Mouse (Mus musculus): ENCODE data around the gene Slc17a4.
A peak's percentile ranks its signal among the peaks of the same experiment; 100 is the strongest.

Gene Slc17a4

DNA sequence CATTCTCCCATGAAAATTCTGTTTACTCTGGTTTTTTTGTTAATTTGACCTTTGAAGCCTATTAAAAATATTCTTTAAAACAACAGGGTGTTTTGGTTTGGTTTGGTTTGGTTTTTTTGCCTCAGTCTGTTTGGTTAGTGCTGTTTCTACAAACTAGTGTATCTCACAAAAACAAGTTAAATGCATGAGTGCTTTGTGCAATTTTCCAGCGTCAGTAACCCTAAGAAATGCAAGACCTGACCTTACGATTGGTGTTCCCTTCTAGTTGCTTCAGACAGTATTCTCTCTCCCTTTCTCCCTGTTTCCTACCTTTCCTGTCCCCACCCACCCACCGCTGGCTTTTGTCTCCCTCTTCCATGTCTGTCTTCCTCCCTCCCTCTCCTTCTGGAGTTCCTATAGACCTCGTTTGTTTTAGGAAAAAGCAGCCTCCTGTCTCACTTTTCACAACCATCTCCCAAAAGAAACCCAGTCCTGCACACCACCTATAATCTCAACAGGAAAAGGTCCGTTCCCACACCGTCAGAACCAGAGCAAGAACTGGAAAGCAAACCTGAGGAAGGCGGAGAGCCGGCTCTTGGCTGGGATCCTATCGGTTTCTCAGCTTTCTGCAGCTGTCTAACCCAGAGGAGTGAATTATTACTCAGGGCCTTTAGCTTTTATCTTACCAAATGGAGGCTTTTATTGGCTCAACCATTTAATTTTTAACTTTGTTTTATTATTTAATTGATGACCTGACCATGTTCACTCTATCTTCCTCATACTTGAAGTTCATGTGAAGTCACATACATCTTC is at the start of gene Slc17a4:
TSS of gene Slc17a4 (minus strand) at position 634 of the 792 bp plus-strand sequence.
- no peak for DNase-seq

- no peak for DNase-seq
Observed at GRCm38 (mm10) chr13:23959776-23960175, 45.0 kb upstream of the Slc17a4 start.

DNA sequence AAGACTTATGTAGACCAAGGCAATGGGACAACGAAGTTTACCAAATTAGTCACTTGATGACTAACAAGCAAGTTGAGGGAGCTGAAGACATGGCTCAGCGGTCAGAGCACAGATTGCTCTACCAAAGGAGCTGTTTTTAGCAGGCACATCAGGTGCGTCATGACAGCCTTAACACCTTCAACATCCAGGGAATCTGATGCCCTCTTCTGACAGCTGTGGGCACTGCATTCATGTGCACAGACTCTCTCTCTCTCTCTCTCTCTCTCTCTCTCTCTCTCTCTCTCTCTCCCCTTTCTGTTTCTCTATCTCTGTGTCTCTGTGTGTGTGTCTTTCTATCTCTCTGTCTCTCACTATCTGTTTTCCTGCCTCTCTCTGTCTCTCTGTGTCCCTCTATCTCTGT is 36.1 kb upstream of the Slc17a4 start:
- DNase-seq = no peak

- no peak for DNase-seq
Observed at GRCm38 (mm10) chr13:23949484-23950246, 34.9 kb upstream of the Slc17a4 start.

GRCm38 (mm10) chr13:23946254-23946653 is 31.4 kb upstream of the Slc17a4 start:
- DNase-seq = no peak

DNA sequence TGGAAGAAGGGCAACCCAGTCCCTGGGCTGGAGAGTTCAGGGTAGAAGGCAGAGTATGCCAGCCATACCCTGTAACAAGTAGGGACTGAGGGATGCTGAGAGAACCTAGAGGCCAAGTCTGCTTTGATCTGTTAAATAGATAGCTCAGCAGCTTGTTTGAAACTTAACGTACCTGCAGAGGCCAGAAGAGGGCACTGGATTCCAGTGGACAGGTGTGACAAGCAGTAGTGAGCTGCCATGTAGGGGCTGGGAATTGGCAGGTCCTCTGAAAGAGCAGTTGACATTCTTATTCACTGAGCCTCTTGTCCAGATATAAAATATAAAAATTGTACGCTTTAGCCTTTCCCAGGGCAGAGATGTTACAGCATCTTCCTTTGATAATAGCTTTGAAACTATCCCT is 28.1 kb upstream of the Slc17a4 start:
- no peak for DNase-seq

GRCm38 (mm10) chr13:23940291-23940690 is 25.5 kb upstream of the Slc17a4 start:
- no peak for DNase-seq

GRCm38 (mm10) chr13:23938699-23939098 is 23.9 kb upstream of the Slc17a4 start:
- DNase-seq = peak; percentile 14

GRCm38 (mm10) chr13:23934211-23934520 is 19.4 kb upstream of the Slc17a4 start, which contains the start of gene Hist1h2aa:
Gene Hist1h2aa (plus strand): TSS chr13:23934462.
- no peak for DNase-seq

- peak; percentile 3 for DNase-seq
Observed at GRCm38 (mm10) chr13:23933421-23934210, 18.8 kb upstream of the Slc17a4 start, which contains the start of gene Hist1h2ba. Gene Hist1h2ba (minus strand): TSS chr13:23934156.

- DNase-seq = no peak
Observed at GRCm38 (mm10) chr13:23930904-23931303, 16.1 kb upstream of the Slc17a4 start.

- no peak for DNase-seq
Observed at GRCm38 (mm10) chr13:23930461-23930860, 15.7 kb upstream of the Slc17a4 start.

- DNase-seq = no peak
Observed at GRCm38 (mm10) chr13:23928637-23929036, 13.8 kb upstream of the Slc17a4 start.

DNA sequence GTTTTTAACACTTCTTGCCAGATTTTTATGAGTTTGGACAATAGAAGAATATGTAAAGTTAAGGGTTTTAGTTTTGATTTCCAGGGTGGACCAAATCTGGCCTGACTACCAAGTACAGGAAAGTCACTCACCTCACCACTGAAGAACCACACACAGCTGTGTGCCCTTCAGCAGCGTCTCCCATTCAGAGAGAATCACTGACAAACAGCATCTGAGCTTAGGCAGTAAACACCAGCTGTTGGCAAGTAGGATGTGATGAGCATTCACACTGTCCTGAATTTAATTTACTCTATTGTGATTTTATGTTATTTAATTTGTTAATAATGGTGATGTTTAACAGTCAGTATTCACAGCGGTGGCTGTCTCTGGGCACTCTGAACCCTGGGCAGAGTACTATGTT is 11.0 kb upstream of the Slc17a4 start:
- DNase-seq = no peak

- no peak for DNase-seq
Observed at GRCm38 (mm10) chr13:23917674-23918073, 2.9 kb upstream of the Slc17a4 start.

- DNase-seq = no peak
Observed at GRCm38 (mm10) chr13:23916132-23916531, 1.3 kb upstream of the Slc17a4 start.

GRCm38 (mm10) chr13:23913791-23914306 is 960 bp downstream of the Slc17a4 start:
- no peak for DNase-seq

DNA sequence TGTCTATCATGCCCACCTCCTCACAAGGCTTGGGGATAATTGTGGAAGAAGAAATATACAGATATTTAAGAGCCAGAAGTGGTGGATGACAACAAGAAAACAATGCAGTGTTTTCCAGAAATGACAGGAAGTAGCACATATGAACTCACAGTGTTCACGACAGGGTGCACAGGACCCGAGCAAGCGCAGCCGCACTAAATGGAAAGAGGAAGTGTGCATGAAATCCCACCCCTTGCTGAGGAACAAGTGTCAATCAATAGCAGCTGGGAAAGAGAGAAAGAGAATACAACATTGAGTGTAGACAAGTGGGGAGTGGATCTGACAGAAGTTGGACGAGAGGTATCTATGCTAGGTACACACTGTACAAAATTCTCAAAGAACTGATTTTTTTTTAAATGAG is 3.5 kb downstream of the Slc17a4 start:
- no peak for DNase-seq

GRCm38 (mm10) chr13:23910121-23910520 is 4.7 kb downstream of the Slc17a4 start:
- DNase-seq = no peak

DNA sequence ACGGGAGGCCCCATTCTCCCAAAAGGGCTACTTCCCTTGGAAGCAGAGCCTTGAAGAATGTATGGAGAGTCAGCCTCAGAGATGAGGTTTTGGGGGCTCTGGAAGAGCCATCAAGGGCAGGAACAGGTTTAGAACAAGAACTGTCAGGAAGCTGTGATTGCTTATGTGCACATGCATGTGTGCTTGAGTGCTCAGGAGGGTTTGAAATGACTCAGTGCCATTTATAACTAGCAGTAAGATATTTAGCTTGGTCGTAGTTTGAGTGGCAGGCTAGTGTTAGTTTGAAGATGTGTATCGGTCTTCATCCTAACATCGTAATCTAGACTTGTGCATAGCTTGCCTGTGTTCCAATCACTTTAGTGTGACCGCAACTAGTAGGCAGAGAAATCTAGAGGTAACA is 7.9 kb downstream of the Slc17a4 start:
- DNase-seq = no peak

GRCm38 (mm10) chr13:23898242-23898641 is 16.6 kb downstream of the Slc17a4 start:
- DNase-seq = no peak

GRCm38 (mm10) chr13:23893269-23893593 is 21.6 kb downstream of the Slc17a4 start:
- no peak for DNase-seq

- DNase-seq = no peak
Observed at GRCm38 (mm10) chr13:23892592-23893268, 22.1 kb downstream of the Slc17a4 start.

Data from cerebellum, adult 9-11 months (tissue).